Mouse (Mus musculus): Measurements from ENCODE around the gene Slit3. TPM values are rescaled to one million over a fixed set of nuclear protein-coding genes. Genes with fewer than 3 reads are reported as not detected.

Slit3 gene
- total and polyA plus RNA-seq, 2 experiments, result 0.09 to 0.12 TPM

DNA sequence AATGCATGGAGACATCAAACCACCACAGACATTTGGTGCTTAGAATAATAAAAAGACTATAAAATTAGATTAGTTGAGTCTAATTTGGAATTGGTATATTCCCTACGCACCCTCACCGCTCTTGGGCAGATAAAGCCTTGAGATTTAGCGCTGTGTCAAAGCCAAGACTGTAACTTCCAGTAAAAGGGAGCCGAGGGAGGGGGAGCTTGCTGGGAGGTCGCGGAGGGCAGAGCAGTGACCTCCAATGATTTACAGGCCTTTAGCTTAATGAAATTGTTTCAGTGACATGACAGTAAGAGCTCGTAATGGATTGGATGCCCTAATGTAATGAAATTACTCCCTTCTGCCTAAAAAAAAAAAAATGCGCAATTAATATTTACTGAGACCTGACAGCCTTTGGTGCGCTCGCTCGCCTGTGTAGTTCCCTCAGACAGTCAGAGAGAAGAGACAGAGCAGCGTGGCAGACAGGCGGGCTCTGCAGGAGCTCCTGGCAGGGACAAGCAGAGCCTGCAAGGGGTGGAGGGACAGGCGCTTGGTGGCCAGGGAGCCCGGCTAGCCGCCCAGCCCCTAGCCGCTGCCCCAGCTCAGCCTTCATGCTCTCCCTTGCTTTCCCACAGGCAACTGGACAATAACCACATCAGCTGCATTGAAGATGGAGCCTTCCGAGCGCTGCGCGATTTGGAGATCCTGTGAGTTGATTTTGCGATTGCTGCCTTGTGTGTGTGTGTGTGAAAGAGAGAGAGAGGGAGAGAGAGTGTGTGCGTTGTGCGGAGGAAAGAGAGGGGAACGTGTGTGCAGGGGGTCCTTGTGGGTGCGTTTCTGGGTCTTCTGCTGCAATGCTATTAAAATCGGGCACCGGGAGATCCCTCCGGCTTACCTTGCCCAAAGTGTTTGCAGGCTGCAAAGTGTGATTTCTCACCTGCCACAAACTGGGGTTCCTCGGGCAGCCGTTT is 423.4 kb downstream of the Slit3 start:
- 54% methylated on average over 31 of the region's 31 CpGs for WGBS
- no peak for DNase-seq (ENCODE audit: extremely low read depth, low read depth, low spot score)
- H3K4me3 ChIP-seq (ENCODE audit: insufficient read depth, low read depth, low read length), result no peak overlapping the region
- TF ChIP-seq POLR2A (IDR thresholded peaks at IDR 0.05; ENCODE audit: extremely low read depth, insufficient read depth, low read length), result no peak
- TF ChIP-seq CTCF (IDR thresholded peaks at IDR 0.05; ENCODE audit: low read depth, low read length), result no peak
- no peaks in the 10 kb centered on the region for H3K79me2 ChIP-seq (ENCODE audit: control insufficient read depth, insufficient read depth, low read length)
- H3K9ac ChIP-seq (ENCODE audit: low read depth, low read length), result no peak overlapping the region
- H3K27ac ChIP-seq (replicated peaks; ENCODE audit: insufficient read depth, low read depth, low read length), result no peak overlapping the region
- H3K36me3 ChIP-seq (ENCODE audit: control insufficient read depth, insufficient read depth, low read length), result no peaks in the 10 kb centered on the region
- no peaks in the 10 kb centered on the region for H3K4me1 ChIP-seq (ENCODE audit: control insufficient read depth, insufficient read depth, low read length)
- H3K27me3 ChIP-seq (ENCODE audit: control insufficient read depth, insufficient read depth, low read length), result peaks cover 3% of the 10 kb centered on the region; the same call in 1 of the 2 replicates

DNA sequence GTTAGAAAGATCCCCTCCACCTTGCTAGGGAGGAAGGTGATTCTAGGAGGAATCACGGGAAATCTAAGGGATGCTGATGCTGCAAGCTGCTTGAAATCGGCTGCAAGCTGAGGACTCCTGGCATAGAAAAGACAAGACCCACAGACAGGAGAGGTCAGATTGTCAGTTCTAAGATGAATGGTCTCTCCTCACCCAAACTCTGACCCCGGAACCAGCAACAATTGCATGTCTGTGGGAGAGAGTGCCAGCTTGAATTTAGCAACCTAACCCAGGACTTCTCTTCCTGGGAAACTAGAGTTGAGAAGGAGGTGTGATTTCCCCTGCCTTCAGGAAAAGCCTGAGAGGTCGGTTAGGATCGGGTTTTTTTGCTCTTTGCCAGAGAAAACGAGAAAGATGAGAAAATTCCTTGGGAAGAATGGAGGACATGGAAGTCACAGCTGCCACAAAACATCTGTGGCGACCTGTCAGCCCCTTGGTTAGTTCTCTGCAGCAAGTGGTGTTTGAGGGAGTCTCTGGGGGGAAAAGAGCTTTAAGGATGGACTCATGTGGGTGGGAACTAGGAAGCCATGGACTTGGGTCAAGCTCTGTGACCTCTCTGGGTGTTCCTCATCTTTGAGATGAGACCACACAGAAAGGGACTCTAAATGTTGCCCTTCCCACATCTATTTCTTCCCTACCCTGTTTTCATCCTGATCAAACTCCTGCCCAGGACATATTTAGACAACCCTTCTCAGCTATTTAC is 425.2 kb downstream of the Slit3 start:
- TF ChIP-seq CTCF (IDR thresholded peaks at IDR 0.05; ENCODE audit: low read depth, low read length) (no peak), POLR2A (IDR thresholded peaks at IDR 0.05; ENCODE audit: extremely low read depth, insufficient read depth, low read length) (no peak)
- no peak for DNase-seq (ENCODE audit: extremely low read depth, low read depth, low spot score)
- Histone ChIP-seq H3K27ac (replicated peaks; ENCODE audit: insufficient read depth, low read depth, low read length) (no peak overlapping the region), H3K79me2 (ENCODE audit: control insufficient read depth, insufficient read depth, low read length) (no peaks in the 10 kb centered on the region), H3K9ac (ENCODE audit: low read depth, low read length) (no peak overlapping the region), H3K4me3 (ENCODE audit: insufficient read depth, low read depth, low read length) (no peak overlapping the region), H3K36me3 (ENCODE audit: control insufficient read depth, insufficient read depth, low read length) (no peaks in the 10 kb centered on the region), H3K27me3 (ENCODE audit: control insufficient read depth, insufficient read depth, low read length) (peaks cover 3% of the 10 kb centered on the region; the same call in 1 of the 2 replicates), H3K4me1 (ENCODE audit: control insufficient read depth, insufficient read depth, low read length) (no peaks in the 10 kb centered on the region)
- WGBS, result 64% methylated on average over 7 of the region's 7 CpGs

DNA sequence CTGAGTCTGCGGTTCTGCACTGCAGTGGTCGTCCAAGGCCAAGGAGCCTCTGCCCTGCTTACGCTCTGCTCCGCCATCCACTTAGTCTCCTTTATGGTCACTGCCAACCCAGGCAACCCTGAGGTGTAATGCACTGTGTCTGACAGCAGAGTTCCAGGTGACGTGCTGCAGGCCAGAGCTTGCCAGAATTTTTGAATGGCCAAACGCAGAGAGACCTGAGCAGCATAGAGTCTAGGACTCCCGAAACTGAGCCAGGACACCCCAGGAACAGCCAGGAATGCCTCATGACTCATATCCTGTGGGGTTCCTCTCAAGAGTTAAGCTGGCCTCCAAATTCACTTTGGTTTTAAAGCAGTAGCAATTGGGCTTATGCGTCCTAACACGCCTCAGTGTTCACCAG is 429.0 kb downstream of the Slit3 start:
- TF ChIP-seq CTCF (IDR thresholded peaks at IDR 0.05; ENCODE audit: low read depth, low read length) (no peak), POLR2A (IDR thresholded peaks at IDR 0.05; ENCODE audit: extremely low read depth, insufficient read depth, low read length) (no peak)
- Histone ChIP-seq H3K27me3 (ENCODE audit: control insufficient read depth, insufficient read depth, low read length) (no peaks in the 10 kb centered on the region), H3K4me1 (ENCODE audit: control insufficient read depth, insufficient read depth, low read length) (no peaks in the 10 kb centered on the region), H3K36me3 (ENCODE audit: control insufficient read depth, insufficient read depth, low read length) (no peaks in the 10 kb centered on the region), H3K27ac (replicated peaks; ENCODE audit: insufficient read depth, low read depth, low read length) (no peak overlapping the region), H3K79me2 (ENCODE audit: control insufficient read depth, insufficient read depth, low read length) (no peaks in the 10 kb centered on the region), H3K9ac (ENCODE audit: low read depth, low read length) (no peak overlapping the region), H3K4me3 (ENCODE audit: insufficient read depth, low read depth, low read length) (no peak overlapping the region)
- WGBS, result 90% methylated on average over 9 of the region's 9 CpGs
- no peak for DNase-seq (ENCODE audit: extremely low read depth, low read depth, low spot score)

GRCm38 (mm10) chr11:35556192-35556591 is 435.2 kb downstream of the Slit3 start:
- no peaks in the 10 kb centered on the region for H3K36me3 ChIP-seq (ENCODE audit: control insufficient read depth, insufficient read depth, low read length)
- WGBS, result 91% methylated on average over 11 of the region's 11 CpGs
- no peak overlapping the region for H3K4me3 ChIP-seq (ENCODE audit: insufficient read depth, low read depth, low read length)
- no peaks in the 10 kb centered on the region for H3K27me3 ChIP-seq (ENCODE audit: control insufficient read depth, insufficient read depth, low read length)
- H3K79me2 ChIP-seq (ENCODE audit: control insufficient read depth, insufficient read depth, low read length), result no peaks in the 10 kb centered on the region
- no peak for DNase-seq (ENCODE audit: extremely low read depth, low read depth, low spot score)
- TF ChIP-seq CTCF (IDR thresholded peaks at IDR 0.05; ENCODE audit: low read depth, low read length) (no peak), POLR2A (IDR thresholded peaks at IDR 0.05; ENCODE audit: extremely low read depth, insufficient read depth, low read length) (no peak)
- no peak overlapping the region for H3K9ac ChIP-seq (ENCODE audit: low read depth, low read length)
- H3K27ac ChIP-seq (replicated peaks; ENCODE audit: insufficient read depth, low read depth, low read length), result no peak overlapping the region
- no peaks in the 10 kb centered on the region for H3K4me1 ChIP-seq (ENCODE audit: control insufficient read depth, insufficient read depth, low read length)

GRCm38 (mm10) chr11:35557476-35557875 is 436.5 kb downstream of the Slit3 start:
- H3K4me3 ChIP-seq (ENCODE audit: insufficient read depth, low read depth, low read length), result no peak overlapping the region
- no peak overlapping the region for H3K27ac ChIP-seq (replicated peaks; ENCODE audit: insufficient read depth, low read depth, low read length)

More at GRCm38 (mm10) chr11:35557476-35557875, 436.5 kb downstream of the Slit3 start:
- Histone ChIP-seq H3K4me1 (ENCODE audit: control insufficient read depth, insufficient read depth, low read length) (no peaks in the 10 kb centered on the region), H3K79me2 (ENCODE audit: control insufficient read depth, insufficient read depth, low read length) (no peaks in the 10 kb centered on the region), H3K9ac (ENCODE audit: low read depth, low read length) (no peak overlapping the region), H3K27me3 (ENCODE audit: control insufficient read depth, insufficient read depth, low read length) (no peaks in the 10 kb centered on the region), H3K36me3 (ENCODE audit: control insufficient read depth, insufficient read depth, low read length) (no peaks in the 10 kb centered on the region)
- TF ChIP-seq POLR2A (IDR thresholded peaks at IDR 0.05; ENCODE audit: extremely low read depth, insufficient read depth, low read length), result no peak
- TF ChIP-seq CTCF (IDR thresholded peaks at IDR 0.05; ENCODE audit: low read depth, low read length), result no peak
- no peak for DNase-seq (ENCODE audit: extremely low read depth, low read depth, low spot score)
- 86% methylated on average over 8 of the region's 8 CpGs for WGBS
